Comparison of ENCODE assay signal across 14 mouse cellular contexts in the genomic region with DNA sequence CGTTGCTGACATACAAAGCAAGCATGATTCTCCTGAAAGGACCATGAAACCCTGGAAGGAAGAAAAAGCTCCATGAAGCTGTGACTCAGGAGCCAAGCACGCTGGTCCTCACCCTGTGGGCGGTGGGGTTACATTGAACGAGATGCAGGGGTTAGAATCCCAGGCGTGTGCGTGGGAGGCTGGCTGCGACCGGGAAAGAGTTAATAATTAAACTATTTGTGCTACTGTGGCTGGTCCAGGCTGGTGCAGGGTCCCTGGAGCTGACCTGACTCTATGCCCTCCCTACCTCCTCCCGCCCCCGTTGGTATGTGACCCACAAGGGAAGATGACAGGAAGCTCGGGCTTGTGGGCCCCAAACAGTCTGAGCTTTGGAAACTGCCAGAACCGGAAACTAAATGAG. TPM values are rescaled to one million over a fixed set of nuclear protein-coding genes. Genes with fewer than 3 reads are reported as not detected.
DNase-seq lines count a peak whose midpoint lies in the region; ATAC-seq and TF ChIP-seq lines count a peak whose summit lies in the region.
"Had no signal": no experiment of that assay in that cellular context is flagged by ENCODE, and none has a peak within 500 bp of the region (broad histone marks: within the 10 kb centered on the region; RNA-seq: fewer than 3 reads in every experiment).

No protein-coding gene starts in this region.

- TF ChIP-seq POLR2A in myocyte (IDR thresholded peaks at IDR 0.05; ENCODE audit: insufficient read length, low read depth) = no peak

- H3K4me1 ChIP-seq in intestine, embryonic 14.5 days (replicated peaks; ENCODE audit: control insufficient read depth, insufficient read depth, low read length) = peaks cover 25% of the 10 kb centered on the region
- peaks cover 8% of the 10 kb centered on the region; the same call in 1 of the 2 replicates for H3K4me1 ChIP-seq in forebrain, embryonic 11.5 days (replicated peaks; ENCODE audit: control insufficient read depth, insufficient read depth, low read length)
- H3K4me1 ChIP-seq: forebrain, embryonic 15.5 days had no signal

- H3K4me2 ChIP-seq in intestine, embryonic 14.5 days (ENCODE audit: low read length) = no peak overlapping the region
- peak overlapping the region; percentile 53 for H3K4me2 ChIP-seq in myocyte (ENCODE audit: low read depth)
- no peak overlapping the region for H3K4me2 ChIP-seq in forebrain, embryonic 11.5 days (ENCODE audit: low read depth, low read length, severe bottlenecking)
- H3K4me2 ChIP-seq: forebrain, embryonic 15.5 days; lung, embryonic 15.5 days; midbrain, embryonic 13.5 days had no signal

- no peak overlapping the region for H3ac ChIP-seq in myocyte (ENCODE audit: control insufficient read depth, insufficient read length)

- H3K36me3 ChIP-seq in intestine, embryonic 14.5 days (ENCODE audit: control insufficient read depth, insufficient read depth, low read length) = no peaks in the 10 kb centered on the region
- H3K36me3 ChIP-seq in myocyte (ENCODE audit: control insufficient read depth, insufficient read depth) = no peaks in the 10 kb centered on the region
- no peaks in the 10 kb centered on the region for H3K36me3 ChIP-seq in forebrain, embryonic 11.5 days (ENCODE audit: control insufficient read depth, insufficient read depth, low read length)
- H3K36me3 ChIP-seq: forebrain, embryonic 15.5 days; lung, embryonic 15.5 days; midbrain, embryonic 13.5 days had no signal

- ATAC-seq in intestine, embryonic 14.5 days (replicated peaks; ENCODE audit: low FRiP score, low TSS enrichment, low read depth) = peak; percentile 61; the same call in 1 of the 2 replicates
- ATAC-seq in forebrain, embryonic 11.5 days (replicated peaks; ENCODE audit: low FRiP score) = no peak
- ATAC-seq: forebrain, embryonic 15.5 days; hindbrain, postnatal 0 days; midbrain, embryonic 13.5 days had no signal

- no peaks in the 10 kb centered on the region for H3K9me3 ChIP-seq in intestine, embryonic 14.5 days (ENCODE audit: control insufficient read depth, low read length)
- no peaks in the 10 kb centered on the region for H3K9me3 ChIP-seq in forebrain, embryonic 11.5 days (ENCODE audit: control insufficient read depth, low read length)
- H3K9me3 ChIP-seq: forebrain, embryonic 15.5 days; lung, embryonic 15.5 days; midbrain, embryonic 13.5 days had no signal

- H3K27ac ChIP-seq in intestine, embryonic 14.5 days (ENCODE audit: low read depth) = no peak overlapping the region
- H3K27ac ChIP-seq in forebrain, embryonic 11.5 days (ENCODE audit: low read depth, low read length) = no peak overlapping the region
- H3K27ac ChIP-seq: forebrain, embryonic 15.5 days; hindbrain, postnatal 0 days; lung, embryonic 15.5 days; midbrain, embryonic 13.5 days had no signal

- 38% methylated on average over 12 of the region's 12 CpGs for WGBS in intestine, embryonic 14.5 days
- 87% methylated on average over 12 of the region's 12 CpGs for WGBS in forebrain, embryonic 11.5 days

- no peaks in the 10 kb centered on the region for H3K27me3 ChIP-seq in intestine, embryonic 14.5 days (replicated peaks; ENCODE audit: control insufficient read depth, insufficient read depth, low read length)
- H3K27me3 ChIP-seq in myocyte (ENCODE audit: control insufficient read depth, insufficient read depth, insufficient read length) = no peaks in the 10 kb centered on the region
- H3K27me3 ChIP-seq in forebrain, embryonic 11.5 days (ENCODE audit: control insufficient read depth, insufficient read depth, low read length) = no peaks in the 10 kb centered on the region
- H3K27me3 ChIP-seq: forebrain, embryonic 15.5 days; lung, embryonic 15.5 days; midbrain, embryonic 13.5 days had no signal

- no peak overlapping the region for H3K4me3 ChIP-seq in intestine, embryonic 14.5 days (ENCODE audit: low read depth, low read length)
- H3K4me3 ChIP-seq in myocyte = no peak overlapping the region
- H3K4me3 ChIP-seq in forebrain, embryonic 11.5 days (ENCODE audit: low read depth, low read length) = no peak overlapping the region
- H3K4me3 ChIP-seq: forebrain, embryonic 15.5 days; lung, embryonic 15.5 days; midbrain, embryonic 13.5 days had no signal

- no peak overlapping the region for H3K9ac ChIP-seq in intestine, embryonic 14.5 days (ENCODE audit: low read length)
- no peak overlapping the region for H3K9ac ChIP-seq in forebrain, embryonic 11.5 days (ENCODE audit: low read length)
- H3K9ac ChIP-seq: forebrain, embryonic 15.5 days; lung, embryonic 15.5 days; midbrain, embryonic 13.5 days had no signal

- DNase-seq in CD4-positive helper T cell, adult 2 months (ENCODE audit: low read depth, low spot score) = peak; percentile 9
- DNase-seq in intestine, embryonic 14.5 days (ENCODE audit: low spot score) = no peak
- DNase-seq in kidney, postnatal 14 days = peak; percentile 82
- no peak for DNase-seq in B cell, adult 2 months
- no peak for DNase-seq in right cerebral cortex, postnatal 10 days (ENCODE audit: low spot score in 2 of 2)
- DNase-seq in forebrain, embryonic 11.5 days (ENCODE audit: low spot score) = no peak
- no peak for DNase-seq in cerebellum, postnatal 14 days
- DNase-seq: adrenal gland, postnatal 10 days; cerebellum, adult 11 months had no signal

- no peaks in the 10 kb centered on the region for H3K79me2 ChIP-seq in myocyte (ENCODE audit: control insufficient read depth, insufficient read depth)

TF ChIP-seq in myocyte, 11 proteins besides CTCF, POLR2A, EP300 and RAD21:
- TF ChIP-seq REST (IDR thresholded peaks at IDR 0.05; ENCODE audit: insufficient read depth, insufficient read length) (no peak), CEBPB (IDR thresholded peaks at IDR 0.05; ENCODE audit: insufficient read depth, poor library complexity, severe bottlenecking) (no peak)

RNA-seq across cellular contexts. Expression of gene Id2, which starts 35.1 kb away (rescaled TPM):
- polyA plus RNA-seq in intestine, embryonic 14.5 days (2014; fragmentation: Nextera tagmentation; extraction: Ambion mirVana) = 502 and 573 TPM in 2 replicates
- 5.0 TPM for polyA plus RNA-seq in myocyte (2012; fragmentation: generic; extraction: Trizol)
- polyA plus RNA-seq in forebrain, embryonic 11.5 days (2014; fragmentation: Nextera tagmentation; extraction: Ambion mirVana) = 188 and 198 TPM in 2 replicates

Comparison
In these comparisons a context has a peak if more than half of its experiments do, and no peak if none do; other contexts are left out.
1. DNase-seq: peak in CD4-positive helper T cell, adult 2 months (single experiment) and kidney, postnatal 14 days (single experiment); none in intestine, embryonic 14.5 days (single experiment), B cell, adult 2 months (0 of 2), right cerebral cortex, postnatal 10 days (0 of 2), forebrain, embryonic 11.5 days (single experiment) and cerebellum, postnatal 14 days (0 of 2).
2. RNA of gene Id2, which starts 35.1 kb away (polyA plus RNA-seq): 502 to 573 TPM in intestine, embryonic 14.5 days and 188 to 198 TPM in forebrain, embryonic 11.5 days; 5.0 TPM in myocyte (single experiment); every median in the first group is over 10 times any median in the second.